Mouse (Mus musculus): ENCODE results near the gene Ccdc189.
"Not testable (repeated sequence)": the region's sequence is repeated elsewhere in the genome, so short reads cannot be mapped to it uniquely, and the experiment has no call there.

The Ccdc189 gene

DNA sequence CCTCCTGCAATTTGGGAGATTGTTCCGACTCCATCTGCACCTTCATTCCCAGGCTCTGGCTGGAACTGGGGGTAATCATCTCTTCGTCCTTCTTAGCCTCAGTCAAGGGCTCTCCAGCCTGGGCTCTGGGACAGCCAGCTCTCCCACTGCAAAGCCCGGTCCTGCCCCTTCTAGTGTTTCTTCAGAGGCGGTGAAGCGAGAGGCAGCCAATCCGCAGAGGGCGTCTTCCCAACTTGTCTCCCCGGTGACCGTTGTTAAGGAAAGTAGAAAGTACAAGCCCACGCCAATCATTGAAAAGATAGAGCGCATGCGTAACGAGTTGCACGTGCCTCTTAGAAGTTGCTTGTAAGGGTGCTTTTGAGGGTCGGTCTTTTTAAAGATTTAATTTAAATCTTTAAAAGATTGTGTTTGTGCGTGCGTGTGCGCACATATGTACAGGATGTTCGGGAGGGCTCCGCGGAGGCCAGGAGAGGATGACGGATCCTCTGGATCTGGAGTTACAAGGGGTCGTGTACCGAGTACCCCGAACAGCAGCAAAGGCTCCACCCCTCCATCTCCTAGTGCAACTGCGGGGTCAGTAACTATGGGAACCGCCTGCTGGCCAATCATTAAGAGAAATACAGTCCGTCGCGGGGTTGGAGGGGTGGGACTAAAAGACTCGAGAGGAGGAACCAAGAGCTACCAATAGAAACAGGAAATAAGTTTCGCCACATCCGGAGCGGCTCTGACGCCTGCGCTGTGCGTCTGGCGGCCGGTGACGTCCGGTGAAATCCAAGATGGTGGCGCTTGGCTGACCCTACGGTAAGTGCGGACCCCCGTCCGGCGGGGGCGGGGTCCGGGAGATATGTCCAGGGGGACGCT is at the start of gene Ccdc189, which contains the start of gene Rnf40:
TSS of gene Ccdc189 (minus strand) at position 585 of the 861 bp plus-strand sequence.
TSS of gene Rnf40 (plus strand) at position 757 of the 861 bp plus-strand sequence.
- peak; percentile 98 for DNase-seq (ENCODE audit: low read depth)

DNA sequence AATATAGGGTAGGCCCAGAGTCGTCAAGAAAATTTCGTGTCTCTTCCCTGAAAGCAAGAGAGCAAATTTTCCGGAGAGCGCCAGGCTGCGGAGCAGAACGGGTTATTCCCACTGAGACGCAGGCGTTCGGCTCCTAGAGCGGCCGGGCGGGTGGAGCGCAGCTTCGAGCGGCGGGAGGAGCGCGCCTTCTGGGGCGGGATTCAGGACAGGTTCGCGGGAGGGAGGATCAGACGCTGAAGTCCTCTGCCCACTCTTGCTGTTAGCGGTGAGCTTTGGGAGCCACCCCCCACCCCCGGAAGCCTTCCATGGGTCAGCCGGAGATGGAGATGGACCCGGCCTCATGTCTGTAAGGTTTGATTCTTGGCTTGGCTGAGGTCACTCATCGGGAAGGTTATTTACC is 48.6 kb upstream of the Ccdc189 start:
- DNase-seq (ENCODE audit: low read depth), result no peak

GRCm38 (mm10) chr7:127631416-127631815 is 43.0 kb upstream of the Ccdc189 start:
- DNase-seq (ENCODE audit: low read depth), result no peak

GRCm38 (mm10) chr7:127628646-127629045 is 40.3 kb upstream of the Ccdc189 start:
- DNase-seq (ENCODE audit: low read depth), result peak; percentile 63

DNA sequence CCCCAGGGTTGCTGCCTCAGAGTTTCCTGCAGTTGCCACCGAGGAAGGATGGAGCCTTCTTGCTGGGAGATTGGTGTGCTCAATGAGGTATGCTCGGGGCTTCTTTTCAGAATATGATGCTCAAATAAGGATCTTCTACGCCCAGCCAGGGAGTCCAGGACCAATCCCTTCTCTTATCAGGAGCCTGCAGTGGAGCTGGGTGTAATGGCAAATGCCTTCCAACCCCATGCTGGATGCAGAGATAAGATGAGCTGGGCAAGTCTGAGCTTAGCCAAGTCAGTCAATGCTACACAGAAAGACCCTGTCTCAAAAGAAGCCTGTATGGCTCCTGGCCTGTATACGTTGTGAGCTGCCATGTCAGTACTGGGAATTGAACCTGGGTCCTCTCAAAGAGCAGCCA is 38.1 kb upstream of the Ccdc189 start:
- no peak for DNase-seq (ENCODE audit: low read depth)

- no peak for DNase-seq (ENCODE audit: low read depth)
These were observed 37.6 kb upstream of the Ccdc189 start for GRCm38 (mm10) chr7:127626039-127626438.

- DNase-seq (ENCODE audit: low read depth), result not testable (repeated sequence)
These were observed 30.0 kb upstream of the Ccdc189 start for GRCm38 (mm10) chr7:127618402-127618801.

DNA sequence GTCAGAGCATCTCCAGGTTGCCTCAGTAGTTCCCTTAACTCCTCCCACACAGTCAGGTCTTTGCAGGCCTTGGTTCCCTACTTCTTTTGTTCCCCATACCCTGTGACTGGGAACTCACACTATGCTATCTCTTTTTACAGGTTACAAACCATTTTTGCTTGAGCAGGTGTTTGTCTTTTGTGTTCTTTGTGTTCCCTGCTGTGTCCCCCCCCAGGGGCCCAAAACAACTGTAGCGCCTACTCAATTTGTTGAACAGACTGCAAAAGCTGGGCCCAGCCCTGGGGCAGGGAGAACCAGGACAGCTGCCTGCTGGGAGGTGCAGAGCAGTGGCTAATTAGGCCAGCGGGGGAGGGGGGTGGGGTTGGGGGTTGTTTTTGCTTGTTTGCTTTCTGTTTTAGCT is 29.6 kb upstream of the Ccdc189 start:
- no peak for DNase-seq (ENCODE audit: low read depth)

DNA sequence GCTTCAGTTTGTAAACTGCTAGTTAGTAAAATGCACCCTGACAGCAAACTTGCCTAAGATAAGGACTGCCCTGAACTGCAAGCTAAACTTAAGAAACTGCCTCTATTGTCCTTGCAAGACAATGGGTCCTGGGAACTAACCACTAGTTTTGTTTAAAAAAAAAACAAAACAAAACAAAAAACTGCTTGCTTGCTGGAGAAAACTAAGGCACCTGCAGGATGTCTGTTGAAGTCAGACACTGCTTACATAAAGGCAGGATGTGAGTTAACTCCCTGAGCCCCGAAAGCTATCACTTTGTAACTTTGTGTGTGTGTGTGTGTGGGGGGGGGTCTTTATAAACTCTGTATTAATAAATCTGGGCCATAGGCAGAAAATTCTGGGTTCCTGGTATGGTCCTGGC is 28.5 kb upstream of the Ccdc189 start:
- DNase-seq (ENCODE audit: low read depth), result no peak

GRCm38 (mm10) chr7:127616336-127616735 is 27.9 kb upstream of the Ccdc189 start:
- DNase-seq (ENCODE audit: low read depth), result no peak

DNA sequence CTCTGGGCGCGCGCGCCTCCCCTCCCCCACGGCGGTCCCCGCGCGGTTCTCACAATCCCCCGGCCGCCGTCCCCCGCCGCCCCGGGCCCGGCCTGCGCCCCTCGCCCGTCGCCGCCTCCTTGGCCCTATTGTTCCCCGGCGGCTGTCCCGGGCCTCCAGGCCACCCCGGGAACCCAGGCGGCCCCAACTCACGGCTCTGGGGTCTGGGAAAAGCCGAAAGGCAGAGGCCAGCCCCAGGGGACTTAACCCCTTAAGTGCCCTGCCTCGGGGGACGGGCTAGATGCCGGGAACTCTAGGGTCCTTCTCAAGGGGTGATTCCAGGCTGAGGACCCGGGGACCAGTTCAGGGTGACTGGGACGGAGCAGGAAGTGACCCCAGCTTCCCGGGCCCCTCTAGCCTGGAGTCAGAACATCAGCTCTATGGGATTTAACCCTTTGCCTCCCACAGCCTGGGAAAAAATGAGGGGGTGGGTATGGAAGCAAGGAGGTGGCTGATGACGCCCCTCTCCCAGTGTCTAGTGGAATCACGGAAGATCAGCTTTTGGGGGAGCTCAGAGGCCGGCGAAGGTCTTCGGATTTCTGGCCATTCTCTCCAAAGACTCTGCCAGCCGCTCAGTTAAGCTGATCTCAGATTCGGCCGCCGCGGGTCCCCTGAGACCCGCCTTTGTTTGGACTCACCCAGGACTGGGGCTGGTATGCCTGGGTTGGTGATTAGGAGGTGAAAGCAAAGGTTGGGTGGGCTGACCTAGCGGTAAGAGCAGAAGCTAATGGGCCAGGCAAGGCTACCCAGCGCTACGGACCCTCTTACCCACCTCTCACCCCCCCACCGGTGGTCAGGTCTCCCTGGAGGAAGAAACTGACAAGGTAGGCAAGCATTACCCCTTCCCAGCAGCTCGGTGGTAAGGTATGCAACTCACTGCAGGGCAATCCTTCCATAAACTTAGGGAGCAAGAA is 26.8 kb upstream of the Ccdc189 start, which contains the start of gene Zfp629:
TSS of gene Zfp629 (minus strand) at position 907 of the 953 bp plus-strand sequence.
- peak; percentile 37 for DNase-seq (ENCODE audit: low read depth)

GRCm38 (mm10) chr7:127614511-127614890 is 26.1 kb upstream of the Ccdc189 start:
- peak; percentile 33 for DNase-seq (ENCODE audit: low read depth)

DNA sequence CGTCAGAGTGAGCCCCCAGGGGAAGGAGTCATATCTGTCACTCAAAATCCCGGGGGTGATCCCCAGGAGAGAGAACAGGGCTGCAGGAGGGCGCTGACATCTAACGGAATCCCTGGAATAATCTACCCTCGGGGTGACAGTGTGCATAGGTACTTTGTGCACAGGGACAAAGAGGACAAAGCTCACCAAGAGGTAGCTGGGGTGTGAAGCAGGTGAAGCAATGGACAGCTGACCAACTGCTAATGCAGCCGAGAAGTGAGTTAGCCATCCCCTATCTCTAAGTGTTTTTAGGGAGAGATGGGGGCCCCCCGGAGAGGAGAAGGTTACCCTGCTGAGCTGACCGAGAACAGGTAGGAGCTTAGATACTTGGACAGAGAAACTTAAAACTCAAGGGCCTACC is 25.7 kb upstream of the Ccdc189 start:
- DNase-seq (ENCODE audit: low read depth), result no peak

- DNase-seq (ENCODE audit: low read depth), result no peak
These were observed 25.1 kb upstream of the Ccdc189 start for GRCm38 (mm10) chr7:127613501-127613900.

GRCm38 (mm10) chr7:127611561-127611960 is 23.2 kb upstream of the Ccdc189 start:
- no peak for DNase-seq (ENCODE audit: low read depth)

DNA sequence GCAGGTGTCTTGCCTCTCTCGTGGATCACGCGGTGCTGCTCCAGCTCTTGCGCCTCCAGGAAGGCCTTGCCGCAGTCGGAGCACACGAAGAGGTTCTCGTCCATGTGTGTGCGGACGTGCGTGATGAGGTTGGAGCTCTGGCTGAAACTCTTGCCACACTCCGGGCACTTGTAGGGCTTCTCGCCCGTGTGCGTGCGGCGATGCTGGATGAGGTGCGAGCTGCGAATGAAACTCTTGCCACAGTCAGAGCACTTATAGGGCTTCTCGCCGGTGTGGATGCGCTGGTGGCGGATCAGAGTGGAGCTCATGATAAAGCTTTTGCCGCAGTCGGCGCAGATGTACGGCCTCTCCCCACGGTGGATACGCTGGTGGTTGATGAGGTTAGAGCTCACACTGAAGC is 22.6 kb upstream of the Ccdc189 start:
- no peak for DNase-seq (ENCODE audit: low read depth)

DNA sequence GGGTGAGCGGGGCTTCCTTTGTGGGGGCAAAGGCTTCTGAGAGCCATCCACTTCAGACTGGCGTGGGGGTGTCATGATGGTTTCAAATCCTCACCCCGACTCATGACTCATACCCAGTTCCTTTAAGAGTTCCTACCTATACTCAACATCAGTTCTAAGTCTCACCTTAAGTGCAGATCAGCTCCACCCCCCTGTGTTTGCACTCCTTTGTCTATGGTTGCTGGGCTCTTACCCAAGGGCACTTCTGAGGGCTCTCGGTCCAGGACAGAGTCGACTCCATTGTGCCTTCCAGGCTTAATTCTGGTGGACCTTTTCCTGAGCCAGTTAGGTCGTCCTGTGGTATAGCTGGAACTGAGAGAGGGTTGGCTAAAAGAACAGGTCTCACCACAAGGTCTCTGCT is 18.8 kb upstream of the Ccdc189 start:
- DNase-seq (ENCODE audit: low read depth), result no peak

- no peak for DNase-seq (ENCODE audit: low read depth)
These were observed 15.9 kb upstream of the Ccdc189 start for GRCm38 (mm10) chr7:127604256-127604655.

DNA sequence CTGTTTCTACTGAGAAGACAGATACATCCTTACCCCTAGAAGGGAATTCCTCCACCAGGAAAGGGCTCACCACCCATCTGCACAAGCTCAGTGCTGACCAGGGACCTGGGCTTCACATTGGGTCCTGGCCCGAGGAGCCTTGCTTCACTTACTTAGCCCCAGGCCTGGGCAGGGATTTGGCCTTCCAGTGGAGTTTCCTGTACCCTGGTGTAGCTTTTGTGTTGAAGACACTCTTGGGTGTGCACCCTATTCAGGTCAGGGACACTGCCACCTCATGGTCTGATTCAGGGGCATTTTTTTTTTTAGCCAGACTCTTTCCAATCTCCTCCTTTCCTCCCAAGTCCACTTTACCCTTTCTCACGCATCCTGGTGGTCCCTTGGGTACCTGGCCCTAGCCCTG is 14.5 kb upstream of the Ccdc189 start:
- no peak for DNase-seq (ENCODE audit: low read depth)

DNA sequence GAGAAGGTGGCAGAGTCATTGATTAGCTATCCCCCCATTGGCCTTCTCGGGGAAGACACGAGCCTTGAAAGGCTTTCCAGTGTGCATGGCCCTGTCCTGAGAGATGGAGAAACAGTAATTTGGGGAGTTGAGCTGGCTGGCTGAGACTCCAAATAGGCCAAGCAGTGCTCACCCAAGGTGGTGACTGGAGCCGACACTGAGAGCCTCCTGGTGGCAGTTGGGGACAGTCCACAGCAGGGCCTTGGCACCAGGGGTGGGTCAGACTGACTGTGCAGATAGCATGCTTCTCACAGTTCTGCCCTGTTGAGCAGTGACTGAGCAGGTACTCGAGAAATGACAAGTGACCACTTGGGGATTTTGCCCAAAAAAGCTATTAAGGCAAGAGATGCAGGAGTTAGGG is 13.3 kb upstream of the Ccdc189 start:
- DNase-seq (ENCODE audit: low read depth), result no peak

DNA sequence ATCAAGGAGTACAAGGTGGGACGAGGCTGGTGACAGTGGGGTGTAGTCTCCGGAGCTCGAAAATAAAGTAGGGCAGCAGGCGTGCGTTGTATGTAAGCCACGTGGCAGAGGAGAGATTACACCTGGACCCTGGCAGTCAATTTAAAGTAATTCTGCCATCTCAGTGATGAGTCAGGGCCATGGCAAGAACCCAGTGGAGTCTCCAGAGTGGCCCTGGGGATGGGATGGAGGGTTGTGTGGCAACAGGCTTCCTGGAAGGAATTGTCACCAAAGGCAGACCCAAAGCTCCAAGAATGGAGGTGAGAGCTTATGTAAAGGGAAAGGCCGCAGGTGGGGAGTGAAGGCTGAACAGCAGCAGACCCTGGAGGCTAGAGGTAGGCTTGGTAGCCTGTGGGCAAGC is 12.2 kb upstream of the Ccdc189 start:
- no peak for DNase-seq (ENCODE audit: low read depth)

- DNase-seq (ENCODE audit: low read depth), result no peak
These were observed 8.4 kb upstream of the Ccdc189 start for GRCm38 (mm10) chr7:127596747-127597146.

GRCm38 (mm10) chr7:127592575-127592974 is 4.2 kb upstream of the Ccdc189 start:
- no peak for DNase-seq (ENCODE audit: low read depth)
